Mouse (Mus musculus): ENCODE measurements around the gene Lsg1. TPM values are rescaled to one million over a fixed set of nuclear protein-coding genes. Genes with fewer than 3 reads are reported as not detected.

The Lsg1 gene
- polyA plus RNA-seq (2015; fragmentation: Nextera tagmentation; extraction: Ambion mirVana), result 29.3 and 29.9 TPM in 2 replicates

DNA sequence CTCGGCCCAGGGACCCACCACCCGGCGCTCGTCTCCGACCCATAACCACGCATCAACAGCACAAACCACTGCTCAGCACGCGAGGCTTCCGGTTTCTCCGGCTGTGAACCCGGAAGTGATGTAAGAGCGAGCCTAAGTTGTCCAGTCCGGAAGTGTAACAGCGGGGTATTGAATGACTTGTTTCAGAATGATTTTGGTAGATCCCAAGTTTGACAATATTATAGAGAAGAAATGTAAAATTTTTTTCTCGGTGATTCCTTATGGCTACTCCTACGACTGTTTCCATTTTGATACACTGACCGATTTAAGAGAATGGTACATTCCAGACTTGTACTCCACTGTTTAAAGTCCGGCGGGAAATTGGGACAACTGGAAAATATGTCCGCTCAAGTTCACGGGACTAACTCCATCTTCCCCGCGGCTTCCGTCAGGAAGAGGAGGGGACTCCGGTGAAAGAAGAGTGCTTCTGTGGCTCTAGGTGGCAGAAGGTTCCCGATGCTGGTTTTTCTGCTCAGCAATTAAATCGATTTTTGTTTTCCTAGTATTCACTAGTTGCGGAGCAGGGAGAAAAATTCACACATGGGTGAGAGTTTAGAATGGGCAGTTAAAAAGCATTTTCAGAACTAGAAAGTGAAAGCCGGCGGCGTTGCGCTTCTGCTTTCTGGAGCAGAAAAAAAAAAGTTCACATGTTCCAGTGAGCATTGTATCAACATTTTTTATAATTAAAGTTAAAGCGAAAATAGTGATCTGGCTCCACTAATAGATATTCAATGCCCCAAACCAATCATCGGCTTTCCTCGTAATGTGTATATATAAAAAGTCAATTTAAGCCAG lies at the start of gene Lsg1:
Lsg1 (minus strand) TSS at position 99 of the 834 bp plus-strand sequence.

DNA sequence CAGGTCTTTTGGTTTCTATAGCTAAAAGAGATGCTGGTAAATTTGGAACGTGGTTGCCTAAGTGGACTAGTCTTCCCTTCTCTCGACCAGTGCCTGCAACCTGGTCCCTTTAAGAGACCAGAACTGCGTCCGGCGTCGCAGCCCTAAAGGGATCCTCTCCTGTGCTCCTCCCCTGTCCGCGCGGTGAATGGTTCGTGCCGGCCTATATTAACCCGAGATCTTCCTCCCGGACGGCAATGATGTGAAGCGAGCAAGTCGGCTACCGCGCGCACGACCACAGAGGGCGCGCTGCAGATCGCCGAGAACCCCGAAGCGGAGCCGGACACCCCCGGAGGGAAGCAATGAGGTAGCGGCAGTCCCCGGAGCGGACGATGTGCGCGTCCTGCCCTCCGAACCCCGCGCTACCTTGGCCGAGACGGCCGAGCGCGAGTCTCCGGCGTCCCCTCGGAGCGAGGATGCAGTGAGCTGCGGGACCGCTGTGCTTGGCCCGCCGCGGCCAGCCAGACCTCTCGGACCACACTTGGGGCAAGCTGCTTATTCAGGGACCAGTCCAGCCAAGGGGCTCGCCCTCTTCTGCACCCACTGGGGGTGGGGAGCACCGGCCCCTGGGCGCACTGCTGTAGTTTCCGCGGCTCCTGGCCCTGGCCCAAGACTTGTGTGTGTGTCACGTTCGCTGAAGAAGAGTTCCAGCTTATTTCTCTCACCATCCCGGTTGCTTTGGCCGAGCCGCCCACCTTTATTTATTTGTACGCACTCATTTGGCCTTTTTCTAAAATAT lies 12.3 kb upstream of the Lsg1 start, which contains the start of gene Fam43a:
Fam43a (plus strand) TSS at position 233 of the 778 bp plus-strand sequence.

DNA sequence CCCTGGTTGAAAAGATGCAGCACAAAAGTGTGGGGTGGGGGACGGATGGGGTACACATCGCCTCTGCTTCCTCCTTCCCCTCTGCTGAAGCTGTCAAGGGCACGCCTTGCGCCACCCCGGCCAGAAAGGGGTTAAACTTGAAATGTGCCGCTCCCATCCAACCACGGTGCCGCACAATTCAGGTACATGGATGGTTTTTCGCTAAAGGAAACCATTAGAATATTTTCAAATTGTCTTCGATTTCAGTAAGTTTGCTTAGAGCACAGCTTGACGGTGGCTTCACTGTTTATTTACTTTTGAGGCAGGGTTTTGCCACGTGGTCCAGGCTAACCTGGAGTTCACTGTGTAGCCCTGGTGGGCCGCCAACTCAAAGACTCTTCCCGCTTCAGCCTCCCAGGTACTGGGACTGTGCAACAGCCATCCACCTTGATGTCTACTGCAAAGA lies 36.6 kb downstream of the Lsg1 start, which contains the start of gene Tmem44:
Tmem44 (minus strand) TSS at position 95 of the 445 bp plus-strand sequence.

Other genes with a start within 250 kb of the Lsg1 start
- gene Atp13a3, start 181.6 kb downstream of the Lsg1 start, polyA plus RNA-seq (2015; fragmentation: Nextera tagmentation; extraction: Ambion mirVana), result 9.2 and 12.8 TPM in 2 replicates
- gene Tmem44, start 36.8 kb downstream of the Lsg1 start, polyA plus RNA-seq (2015; fragmentation: Nextera tagmentation; extraction: Ambion mirVana), result 5.8 and 6.7 TPM in 2 replicates
- gene Fam43a, start 12.1 kb upstream of the Lsg1 start, polyA plus RNA-seq (2015; fragmentation: Nextera tagmentation; extraction: Ambion mirVana), result 19.3 and 26.3 TPM in 2 replicates

Data from skeletal muscle tissue, postnatal 0 days (tissue).